Mouse (Mus musculus): ENCODE data around the gene Tmppe. TPM values are rescaled to one million over a fixed set of nuclear protein-coding genes. Genes with fewer than 3 reads are reported as not detected.
"Not testable (repeated sequence)": the region's sequence is repeated elsewhere in the genome, so short reads cannot be mapped to it uniquely, and the experiment has no call there.

The Tmppe gene
- polyA plus RNA-seq (2015; fragmentation: Nextera tagmentation; extraction: Ambion mirVana) = 9.5 and 10.1 TPM in 2 replicates

GRCm38 (mm10) chr9:114400949-114401684 is at the start of gene Tmppe, which contains the start of gene Glb1:
Gene Tmppe, plus strand, starts transcription at chr9:114401105.
Gene Glb1, plus strand, starts transcription at chr9:114401076.
- Histone ChIP-seq H3K27me3 (no peaks in the 10 kb centered on the region), H3K4me2 (peak within 1 kb of the TSS; percentile 84), H3K4me3 (peak within 1 kb of the TSS; percentile 88), H3K36me3 (peaks cover 18% of the 10 kb centered on the region), H3K9ac (peak within 1 kb of the TSS; percentile 78), H3K9me3 (no peaks in the 10 kb centered on the region), H3K27ac (peak within 1 kb of the TSS; percentile 91), H3K4me1 (peaks cover 12% of the 10 kb centered on the region)
- peak; percentile 98 for ATAC-seq (ENCODE audit: borderline replicate concordance, extremely low read depth, low FRiP score, low TSS enrichment)
- WGBS = under 1% methylated on average over 73 of the region's 73 CpGs

GRCm38 (mm10) chr9:114367783-114368470 is 33.0 kb upstream of the Tmppe start:
- H3K9me3 ChIP-seq = no peaks in the 10 kb centered on the region
- H3K4me3 ChIP-seq = peak overlapping the region; percentile 51
- WGBS = under 1% methylated on average over 48 of the region's 48 CpGs
- no peaks in the 10 kb centered on the region for H3K27me3 ChIP-seq
- H3K9ac ChIP-seq = peak overlapping the region; percentile 52
- peak; percentile 87 for ATAC-seq (ENCODE audit: borderline replicate concordance, extremely low read depth, low FRiP score, low TSS enrichment)
- H3K4me2 ChIP-seq = peak overlapping the region; percentile 97
- H3K4me1 ChIP-seq = 0 out of 2 replicates have a peak, but pooled peaks cover 6% of the 10 kb centered on the region
- peak overlapping the region; percentile 26; the same call in 1 of the 2 replicates for H3K27ac ChIP-seq
- no peaks in the 10 kb centered on the region for H3K36me3 ChIP-seq

GRCm38 (mm10) chr9:114368471-114368858 is 32.4 kb upstream of the Tmppe start:
- 0 out of 2 replicates have a peak, but pooled peaks cover 6% of the 10 kb centered on the region for H3K4me1 ChIP-seq
- no peaks in the 10 kb centered on the region for H3K27me3 ChIP-seq
- H3K4me3 ChIP-seq = peak overlapping the region; percentile 51
- H3K4me2 ChIP-seq = peak overlapping the region; percentile 97
- H3K36me3 ChIP-seq = peaks cover 5% of the 10 kb centered on the region
- WGBS = 12% methylated on average over 12 of the region's 12 CpGs
- H3K9ac ChIP-seq = peak overlapping the region; percentile 52
- no peak overlapping the region for H3K27ac ChIP-seq
- ATAC-seq (ENCODE audit: borderline replicate concordance, extremely low read depth, low FRiP score, low TSS enrichment) = no peak
- H3K9me3 ChIP-seq = no peaks in the 10 kb centered on the region

- 52% methylated on average over 5 of the region's 5 CpGs for WGBS
These were observed 31.5 kb upstream of the Tmppe start for GRCm38 (mm10) chr9:114369389-114369788.

GRCm38 (mm10) chr9:114371717-114372116 is 29.2 kb upstream of the Tmppe start:
- WGBS = 20% methylated on average over 5 of the region's 5 CpGs
- not testable (repeated sequence) for ATAC-seq (ENCODE audit: borderline replicate concordance, extremely low read depth, low FRiP score, low TSS enrichment); H3K27ac ChIP-seq; H3K27me3 ChIP-seq; H3K4me1 ChIP-seq; H3K4me2 ChIP-seq; H3K9me3 ChIP-seq; H3K9ac ChIP-seq; H3K4me3 ChIP-seq
- peaks cover 15% of the 10 kb centered on the region for H3K36me3 ChIP-seq

More at GRCm38 (mm10) chr9:114369389-114369788, 31.5 kb upstream of the Tmppe start:
- H3K27me3 ChIP-seq; H3K9ac ChIP-seq; H3K4me3 ChIP-seq; H3K36me3 ChIP-seq; H3K4me1 ChIP-seq; H3K27ac ChIP-seq; ATAC-seq (ENCODE audit: borderline replicate concordance, extremely low read depth, low FRiP score, low TSS enrichment); H3K9me3 ChIP-seq: not testable (repeated sequence)
- peak overlapping the region; percentile 97; the same call in 1 of the 2 replicates for H3K4me2 ChIP-seq

GRCm38 (mm10) chr9:114375276-114375962 is 25.5 kb upstream of the Tmppe start:
- H3K4me2 ChIP-seq = no peak overlapping the region
- no peak overlapping the region for H3K4me3 ChIP-seq
- H3K36me3 ChIP-seq = peaks cover 36% of the 10 kb centered on the region
- no peak for ATAC-seq (ENCODE audit: borderline replicate concordance, extremely low read depth, low FRiP score, low TSS enrichment)
- H3K9ac ChIP-seq = no peak overlapping the region
- H3K9me3 ChIP-seq = no peaks in the 10 kb centered on the region
- no peak overlapping the region for H3K27ac ChIP-seq
- 78% methylated on average over 10 of the region's 10 CpGs for WGBS
- no peaks in the 10 kb centered on the region for H3K27me3 ChIP-seq
- no peaks in the 10 kb centered on the region for H3K4me1 ChIP-seq

- no peak for ATAC-seq (ENCODE audit: borderline replicate concordance, extremely low read depth, low FRiP score, low TSS enrichment)
- no peaks in the 10 kb centered on the region for H3K9me3 ChIP-seq
- no peak overlapping the region for H3K9ac ChIP-seq
- no peak overlapping the region for H3K4me2 ChIP-seq
- no peaks in the 10 kb centered on the region for H3K4me1 ChIP-seq
- no peaks in the 10 kb centered on the region for H3K27me3 ChIP-seq
- no peak overlapping the region for H3K27ac ChIP-seq
- no peak overlapping the region for H3K4me3 ChIP-seq
- H3K36me3 ChIP-seq = peaks cover 41% of the 10 kb centered on the region
- WGBS = 78% methylated on average over 10 of the region's 10 CpGs
These were observed 23.7 kb upstream of the Tmppe start for GRCm38 (mm10) chr9:114377168-114377567.

- H3K9ac ChIP-seq = no peak overlapping the region
- ATAC-seq (ENCODE audit: borderline replicate concordance, extremely low read depth, low FRiP score, low TSS enrichment) = no peak
- no peak overlapping the region for H3K4me2 ChIP-seq
- no peaks in the 10 kb centered on the region for H3K4me1 ChIP-seq
- WGBS = 88% methylated on average over 12 of the region's 12 CpGs
- no peaks in the 10 kb centered on the region for H3K27me3 ChIP-seq
- H3K4me3 ChIP-seq = no peak overlapping the region
- no peak overlapping the region for H3K27ac ChIP-seq
- H3K9me3 ChIP-seq = no peaks in the 10 kb centered on the region
- H3K36me3 ChIP-seq = peaks cover 45% of the 10 kb centered on the region
These were observed 21.0 kb upstream of the Tmppe start for GRCm38 (mm10) chr9:114379871-114380270.

- Histone ChIP-seq H3K9me3 (no peaks in the 10 kb centered on the region), H3K4me2 (no peak overlapping the region), H3K4me1 (no peaks in the 10 kb centered on the region), H3K9ac (no peak overlapping the region), H3K27me3 (no peaks in the 10 kb centered on the region), H3K4me3 (no peak overlapping the region), H3K36me3 (peaks cover 51% of the 10 kb centered on the region), H3K27ac (no peak overlapping the region)
- peak; percentile 41; the same call in 1 of the 2 replicates for ATAC-seq (ENCODE audit: borderline replicate concordance, extremely low read depth, low FRiP score, low TSS enrichment)
- WGBS = 65% methylated on average over 17 of the region's 17 CpGs
These were observed 19.8 kb upstream of the Tmppe start for GRCm38 (mm10) chr9:114380881-114381733.

- 81% methylated on average over 17 of the region's 17 CpGs for WGBS
- no peak for ATAC-seq (ENCODE audit: borderline replicate concordance, extremely low read depth, low FRiP score, low TSS enrichment)
- H3K36me3 ChIP-seq = peaks cover 47% of the 10 kb centered on the region
These were observed 17.8 kb upstream of the Tmppe start for GRCm38 (mm10) chr9:114382936-114383710.

More at GRCm38 (mm10) chr9:114382936-114383710, 17.8 kb upstream of the Tmppe start:
- H3K9ac ChIP-seq = no peak overlapping the region
- no peak overlapping the region for H3K4me3 ChIP-seq
- H3K4me1 ChIP-seq = peaks cover 2% of the 10 kb centered on the region; the same call in 1 of the 2 replicates
- H3K27me3 ChIP-seq = no peaks in the 10 kb centered on the region
- H3K9me3 ChIP-seq = no peaks in the 10 kb centered on the region
- no peak overlapping the region for H3K4me2 ChIP-seq
- no peak overlapping the region for H3K27ac ChIP-seq
